Mouse (Mus musculus): ENCODE results near the gene Xdh. TPM values are rescaled to one million over a fixed set of nuclear protein-coding genes. Genes with fewer than 3 reads are reported as not detected.

The Xdh gene
- polyA plus RNA-seq, 1 experiment: not detected

- TF ChIP-seq POLR2A (IDR thresholded peaks at IDR 0.05; ENCODE audit: insufficient read depth, low read length): no peak
- no peak for TF ChIP-seq CTCF (IDR thresholded peaks at IDR 0.05; ENCODE audit: low read depth, low read length)
- no peak for TF ChIP-seq EP300 (IDR thresholded peaks at IDR 0.05; ENCODE audit: insufficient read depth, low read depth, low read length)
- Histone ChIP-seq H3K4me3 (ENCODE audit: low read depth, low read length) (no peak overlapping the region), H3K4me1 (ENCODE audit: control insufficient read depth, insufficient read depth, low read length) (no peaks in the 10 kb centered on the region), H3K27me3 (ENCODE audit: control insufficient read depth, insufficient read depth, low read length, poor library complexity, severe bottlenecking) (no peaks in the 10 kb centered on the region), H3K36me3 (ENCODE audit: control insufficient read depth, insufficient read depth, low read length, poor library complexity, severe bottlenecking) (no peaks in the 10 kb centered on the region), H3K9me3 (replicated peaks; ENCODE audit: control insufficient read depth, insufficient read depth, low read length, poor library complexity, severe bottlenecking) (no peaks in the 10 kb centered on the region; the same call in 1 of the 2 replicates), H3K27ac (ENCODE audit: insufficient read depth, low read length) (no peak overlapping the region), H3K9ac (ENCODE audit: low read depth, poor library complexity, severe bottlenecking) (no peak overlapping the region)
Observed at GRCm38 (mm10) chr17:73875674-73876073, 74.3 kb downstream of the Xdh start.

- Histone ChIP-seq H3K27ac (ENCODE audit: insufficient read depth, low read length) (no peak overlapping the region), H3K9me3 (replicated peaks; ENCODE audit: control insufficient read depth, insufficient read depth, low read length, poor library complexity, severe bottlenecking) (no peaks in the 10 kb centered on the region; the same call in 1 of the 2 replicates), H3K4me3 (ENCODE audit: low read depth, low read length) (no peak overlapping the region), H3K27me3 (ENCODE audit: control insufficient read depth, insufficient read depth, low read length, poor library complexity, severe bottlenecking) (no peaks in the 10 kb centered on the region), H3K9ac (ENCODE audit: low read depth, poor library complexity, severe bottlenecking) (no peak overlapping the region), H3K36me3 (ENCODE audit: control insufficient read depth, insufficient read depth, low read length, poor library complexity, severe bottlenecking) (no peaks in the 10 kb centered on the region), H3K4me1 (ENCODE audit: control insufficient read depth, insufficient read depth, low read length) (no peaks in the 10 kb centered on the region)
- TF ChIP-seq CTCF (IDR thresholded peaks at IDR 0.05; ENCODE audit: low read depth, low read length) (no peak), EP300 (IDR thresholded peaks at IDR 0.05; ENCODE audit: insufficient read depth, low read depth, low read length) (no peak), POLR2A (IDR thresholded peaks at IDR 0.05; ENCODE audit: insufficient read depth, low read length) (no peak)
Observed at GRCm38 (mm10) chr17:73875268-73875667, 74.7 kb downstream of the Xdh start.

- Histone ChIP-seq H3K27me3 (ENCODE audit: control insufficient read depth, insufficient read depth, low read length, poor library complexity, severe bottlenecking) (no peaks in the 10 kb centered on the region), H3K36me3 (ENCODE audit: control insufficient read depth, insufficient read depth, low read length, poor library complexity, severe bottlenecking) (no peaks in the 10 kb centered on the region), H3K9me3 (replicated peaks; ENCODE audit: control insufficient read depth, insufficient read depth, low read length, poor library complexity, severe bottlenecking) (no peaks in the 10 kb centered on the region; the same call in 1 of the 2 replicates), H3K4me3 (ENCODE audit: low read depth, low read length) (no peak overlapping the region), H3K27ac (ENCODE audit: insufficient read depth, low read length) (no peak overlapping the region), H3K9ac (ENCODE audit: low read depth, poor library complexity, severe bottlenecking) (no peak overlapping the region), H3K4me1 (ENCODE audit: control insufficient read depth, insufficient read depth, low read length) (no peaks in the 10 kb centered on the region)
- TF ChIP-seq CTCF (IDR thresholded peaks at IDR 0.05; ENCODE audit: low read depth, low read length) (no peak), POLR2A (IDR thresholded peaks at IDR 0.05; ENCODE audit: insufficient read depth, low read length) (no peak)
Observed at GRCm38 (mm10) chr17:73870956-73871605, 78.9 kb downstream of the Xdh start.

- peaks cover 8% of the 10 kb centered on the region; the same call in 1 of the 2 replicates for H3K9me3 ChIP-seq (replicated peaks; ENCODE audit: control insufficient read depth, insufficient read depth, low read length, poor library complexity, severe bottlenecking)
- no peak overlapping the region for H3K4me3 ChIP-seq (ENCODE audit: low read depth, low read length)
- H3K4me1 ChIP-seq (ENCODE audit: control insufficient read depth, insufficient read depth, low read length): no peaks in the 10 kb centered on the region
- no peaks in the 10 kb centered on the region for H3K27me3 ChIP-seq (ENCODE audit: control insufficient read depth, insufficient read depth, low read length, poor library complexity, severe bottlenecking)
- no peak overlapping the region for H3K9ac ChIP-seq (ENCODE audit: low read depth, poor library complexity, severe bottlenecking)
- TF ChIP-seq POLR2A (IDR thresholded peaks at IDR 0.05; ENCODE audit: insufficient read depth, low read length) (no peak), CTCF (IDR thresholded peaks at IDR 0.05; ENCODE audit: low read depth, low read length) (no peak), EP300 (IDR thresholded peaks at IDR 0.05; ENCODE audit: insufficient read depth, low read depth, low read length) (no peak)
- no peak overlapping the region for H3K27ac ChIP-seq (ENCODE audit: insufficient read depth, low read length)
- H3K36me3 ChIP-seq (ENCODE audit: control insufficient read depth, insufficient read depth, low read length, poor library complexity, severe bottlenecking): no peaks in the 10 kb centered on the region
Observed at GRCm38 (mm10) chr17:73869008-73869685, 80.8 kb downstream of the Xdh start.

GRCm38 (mm10) chr17:73853717-73854116 lies 96.3 kb downstream of the Xdh start:
- TF ChIP-seq EP300 (IDR thresholded peaks at IDR 0.05; ENCODE audit: insufficient read depth, low read depth, low read length): no peak
- no peak for TF ChIP-seq CTCF (IDR thresholded peaks at IDR 0.05; ENCODE audit: low read depth, low read length)
- TF ChIP-seq POLR2A (IDR thresholded peaks at IDR 0.05; ENCODE audit: insufficient read depth, low read length): no peak
- H3K4me1 ChIP-seq (ENCODE audit: control insufficient read depth, insufficient read depth, low read length): no peaks in the 10 kb centered on the region
- H3K27me3 ChIP-seq (ENCODE audit: control insufficient read depth, insufficient read depth, low read length, poor library complexity, severe bottlenecking): no peaks in the 10 kb centered on the region
- H3K27ac ChIP-seq (ENCODE audit: insufficient read depth, low read length): no peak overlapping the region
- no peak overlapping the region for H3K4me3 ChIP-seq (ENCODE audit: low read depth, low read length)
- H3K9me3 ChIP-seq (replicated peaks; ENCODE audit: control insufficient read depth, insufficient read depth, low read length, poor library complexity, severe bottlenecking): no peaks in the 10 kb centered on the region
- no peaks in the 10 kb centered on the region for H3K36me3 ChIP-seq (ENCODE audit: control insufficient read depth, insufficient read depth, low read length, poor library complexity, severe bottlenecking)
- H3K9ac ChIP-seq (ENCODE audit: low read depth, poor library complexity, severe bottlenecking): no peak overlapping the region

- Histone ChIP-seq H3K27ac (ENCODE audit: insufficient read depth, low read length) (no peak overlapping the region), H3K27me3 (ENCODE audit: control insufficient read depth, insufficient read depth, low read length, poor library complexity, severe bottlenecking) (no peaks in the 10 kb centered on the region), H3K9me3 (replicated peaks; ENCODE audit: control insufficient read depth, insufficient read depth, low read length, poor library complexity, severe bottlenecking) (no peaks in the 10 kb centered on the region), H3K36me3 (ENCODE audit: control insufficient read depth, insufficient read depth, low read length, poor library complexity, severe bottlenecking) (no peaks in the 10 kb centered on the region), H3K4me1 (ENCODE audit: control insufficient read depth, insufficient read depth, low read length) (no peaks in the 10 kb centered on the region), H3K9ac (ENCODE audit: low read depth, poor library complexity, severe bottlenecking) (no peak overlapping the region), H3K4me3 (ENCODE audit: low read depth, low read length) (no peak overlapping the region)
- TF ChIP-seq CTCF (IDR thresholded peaks at IDR 0.05; ENCODE audit: low read depth, low read length) (no peak), EP300 (IDR thresholded peaks at IDR 0.05; ENCODE audit: insufficient read depth, low read depth, low read length) (no peak), POLR2A (IDR thresholded peaks at IDR 0.05; ENCODE audit: insufficient read depth, low read length) (no peak)
Observed at GRCm38 (mm10) chr17:73853041-73853440, 97.0 kb downstream of the Xdh start.
